Mouse (Mus musculus) heart, adult 2 months (tissue): ENCODE data around the gene Map7.

Experiments used
- CTCF ChIP-seq: fragments of 200-600 bp; IDR thresholded peaks from 2 replicates; pipeline ENCODE4 v1.8.1; 2022; ENCODE audit warnings: antibody characterized with exemption, mild to moderate bottlenecking, moderate library complexity
- EP300 ChIP-seq: fragments of 200-500 bp; IDR thresholded peaks from 2 replicates; pipeline ENCODE4 v1.6.1; 2011; ENCODE audit warnings: low read depth, low read length, control low read depth; ENCODE audit not compliant: insufficient read depth
- POLR2A ChIP-seq: fragments of 200-500 bp; IDR thresholded peaks from 2 replicates; pipeline ENCODE4 v1.6.1; 2011; ENCODE audit warnings: mild to moderate bottlenecking, low read depth, low read length, control low read depth; ENCODE audit not compliant: insufficient read depth

DNA sequence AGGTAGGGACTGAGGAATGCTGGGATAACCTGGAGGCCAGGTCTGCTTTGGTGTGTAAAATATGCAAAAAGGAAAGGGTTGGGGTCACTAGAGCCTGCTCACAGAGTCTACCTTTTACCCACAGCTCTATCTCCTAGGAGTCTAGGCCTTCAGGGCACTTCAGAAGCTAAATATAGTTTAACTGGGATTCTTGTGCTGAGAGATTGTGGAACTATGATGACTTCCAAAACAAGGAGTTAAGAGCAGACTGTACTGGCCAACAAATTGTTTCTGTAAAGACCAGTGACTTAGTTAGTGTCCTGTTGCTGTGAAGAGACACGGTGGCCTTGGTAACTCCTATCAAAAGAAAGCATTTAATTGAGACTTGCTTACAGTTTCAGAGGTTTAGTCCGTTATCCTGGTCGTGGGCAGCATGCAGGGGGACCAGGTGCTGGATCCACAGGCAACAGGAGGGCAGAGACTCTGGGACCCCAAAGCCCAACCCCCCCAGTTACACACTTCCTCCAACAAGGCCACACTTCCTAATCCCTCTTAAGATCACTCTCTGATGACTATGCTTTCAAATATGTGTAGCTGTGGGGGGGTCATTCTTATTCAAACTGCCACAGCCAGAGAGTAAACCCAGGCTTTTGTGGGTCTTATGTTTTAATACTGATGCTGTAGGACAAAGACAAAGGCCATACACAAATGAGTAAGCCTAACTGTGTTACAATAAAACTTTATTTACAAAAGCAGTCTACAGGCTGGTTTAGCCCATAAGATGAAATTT is 150.1 kb downstream of the Map7 start:
- TF ChIP-seq CTCF = no peak
- no peak for TF ChIP-seq EP300
- 0 out of 2 replicates have a peak, but pooled peaks have one; percentile 20 for TF ChIP-seq POLR2A
